8 mouse cellular contexts compared by ENCODE assay signal in genomic region chr10:117063254-117064021, GRCm38 (mm10). TPM values are rescaled to one million over a fixed set of nuclear protein-coding genes. Genes with fewer than 3 reads are reported as not detected.
DNase-seq lines count a peak whose midpoint lies in the region; ATAC-seq and TF ChIP-seq lines count a peak whose summit lies in the region.

Gene Cct2 (minus strand): TSS chr10:117063814.

- under 1% methylated on average over 58 of the region's 68 CpGs for WGBS in forebrain, embryonic 14.5 days
- WGBS in neural tube, embryonic 15.5 days: under 1% methylated on average over 67 of the region's 68 CpGs

- DNase-seq in forebrain, embryonic 14.5 days (ENCODE audit: low spot score): peak; percentile 98
- DNase-seq in heart, postnatal 14 days: peak; percentile 92 to 93
- peak; percentile 90 for DNase-seq in layer of hippocampus, adult 11-12 months (ENCODE audit: low spot score)
- peak; percentile 91 to 92 for DNase-seq in lung, adult 18-20 months
- DNase-seq in testis, postnatal 14 days (ENCODE audit: low spot score): peak; percentile 93

- H3K9me3 ChIP-seq in ES-Bruce4 (replicated peaks; ENCODE audit: control insufficient read depth, insufficient read depth, low read length, poor library complexity, severe bottlenecking): no peaks in the 10 kb centered on the region
- H3K9me3 ChIP-seq in forebrain, embryonic 14.5 days (replicated peaks; ENCODE audit: control insufficient read depth, low read length): no peaks in the 10 kb centered on the region
- no peaks in the 10 kb centered on the region for H3K9me3 ChIP-seq in neural tube, embryonic 15.5 days (replicated peaks)

- peak within 1 kb of the TSS; percentile 86 for H3K4me2 ChIP-seq in forebrain, embryonic 14.5 days (ENCODE audit: low read length)
- peak within 1 kb of the TSS; percentile 67 for H3K4me2 ChIP-seq in neural tube, embryonic 15.5 days

- TF ChIP-seq EP300 in ES-Bruce4 (IDR thresholded peaks at IDR 0.05; ENCODE audit: insufficient read depth, low read depth, low read length): no peak

- TF ChIP-seq POLR2A in ES-Bruce4 (IDR thresholded peaks at IDR 0.05; ENCODE audit: insufficient read depth, low read length): peak; percentile 57

- ATAC-seq in cerebellum, adult (ENCODE audit: insufficient number of reproducible peaks, low FRiP score, low TSS enrichment): peak; percentile 94
- peak; percentile 94 for ATAC-seq in forebrain, embryonic 14.5 days
- ATAC-seq in neural tube, embryonic 15.5 days (ENCODE audit: low FRiP score): peak; percentile 96

- no peak for TF ChIP-seq CTCF in ES-Bruce4 (IDR thresholded peaks at IDR 0.05; ENCODE audit: low read depth, low read length)

- no peaks in the 10 kb centered on the region for H3K27me3 ChIP-seq in ES-Bruce4 (ENCODE audit: control insufficient read depth, insufficient read depth, low read length, poor library complexity, severe bottlenecking)
- no peaks in the 10 kb centered on the region for H3K27me3 ChIP-seq in forebrain, embryonic 14.5 days (replicated peaks; ENCODE audit: control insufficient read depth, insufficient read depth, low read length)
- H3K27me3 ChIP-seq in neural tube, embryonic 15.5 days (replicated peaks): no peaks in the 10 kb centered on the region

- no peaks in the 10 kb centered on the region for H3K4me1 ChIP-seq in ES-Bruce4 (ENCODE audit: control insufficient read depth, insufficient read depth, low read length)
- peaks cover 6% of the 10 kb centered on the region for H3K4me1 ChIP-seq in forebrain, embryonic 14.5 days (ENCODE audit: control insufficient read depth, insufficient read depth, low read length)
- H3K4me1 ChIP-seq in neural tube, embryonic 15.5 days: peaks cover 20% of the 10 kb centered on the region

- intact Hi-C loops in heart, postnatal 14 days (cut with DNase I): loop anchor here (2.0 kb wide), 1 partner anchor 85 kb away; the partner anchor contains the start of gene Frs2

- H3K9ac ChIP-seq in ES-Bruce4 (ENCODE audit: low read depth, poor library complexity, severe bottlenecking): peak within 1 kb of the TSS; percentile 97
- H3K9ac ChIP-seq in forebrain, embryonic 14.5 days (ENCODE audit: low read length): peak within 1 kb of the TSS; percentile 80
- H3K9ac ChIP-seq in neural tube, embryonic 15.5 days (replicated peaks): peak within 1 kb of the TSS; percentile 83

- H3K27ac ChIP-seq in ES-Bruce4 (ENCODE audit: insufficient read depth, low read length): peak within 1 kb of the TSS; percentile 79
- peak within 1 kb of the TSS; percentile 77 for H3K27ac ChIP-seq in forebrain, embryonic 14.5 days (ENCODE audit: low read depth, low read length)
- H3K27ac ChIP-seq in neural tube, embryonic 15.5 days (replicated peaks): peak within 1 kb of the TSS; percentile 90

- peaks cover 42% of the 10 kb centered on the region for H3K36me3 ChIP-seq in ES-Bruce4 (ENCODE audit: control insufficient read depth, insufficient read depth, low read length, poor library complexity, severe bottlenecking)
- H3K36me3 ChIP-seq in forebrain, embryonic 14.5 days (ENCODE audit: control insufficient read depth, insufficient read depth, low read length): peaks cover 37% of the 10 kb centered on the region
- H3K36me3 ChIP-seq in neural tube, embryonic 15.5 days: peaks cover 34% of the 10 kb centered on the region

- H3K4me3 ChIP-seq in ES-Bruce4 (ENCODE audit: low read depth, low read length): peak within 1 kb of the TSS; percentile 97
- peak within 1 kb of the TSS; percentile 95 for H3K4me3 ChIP-seq in forebrain, embryonic 14.5 days (ENCODE audit: low read depth, low read length)
- peak within 1 kb of the TSS; percentile 98 for H3K4me3 ChIP-seq in neural tube, embryonic 15.5 days (replicated peaks)

RNA-seq across cellular contexts. Expression of gene Cct2, which starts in this region (rescaled TPM):
- polyA plus RNA-seq in ES-Bruce4 (2011; ENCODE audit: insufficient read depth, insufficient read length, low read depth, missing spikeins): 974 and 1,034 TPM in 2 replicates
- 315 and 330 TPM in 2 replicates for polyA plus RNA-seq in forebrain, embryonic 14.5 days (2014; fragmentation: Nextera tagmentation; extraction: Ambion mirVana)
- 100 to 1,000 TPM; 121 to 137 TPM for total RNA-seq in heart, postnatal 14 days (2021)
- 247 and 251 TPM in 2 replicates for polyA plus RNA-seq in neural tube, embryonic 15.5 days (2015; fragmentation: Nextera tagmentation; extraction: Ambion mirVana)

Comparison
In these comparisons a context has a peak if more than half of its experiments do, and no peak if none do; other contexts are left out.
1. Peak in every context shown above with its lines: DNase-seq, ATAC-seq, H3K4me3 ChIP-seq and H3K27ac ChIP-seq.